Mouse (Mus musculus) adrenal gland, postnatal 36 days (tissue): Measurements from ENCODE around the gene Csnk1d. TPM values are rescaled to one million over a fixed set of nuclear protein-coding genes. Genes with fewer than 3 reads are reported as not detected.

Source experiments
- total RNA-seq, 2 experiments: library from RNA; stranded (reverse); gene quantifications; 2 replicates each; pipeline ENCODE4 v1.2.3; 2021

The Csnk1d gene
- total RNA-seq, 2 experiments from 2014 or later, result 126 to 127 TPM

Other genes starting within 250 kb of the Csnk1d start
- 10 to 100 TPM in 1 of 2 experiments, 1 to 10 TPM in 1; 6.0 to 13.1 TPM for gene Hmga1b, start 228.5 kb downstream of the Csnk1d start, total RNA-seq
- 10 to 100 TPM; 19.2 to 19.7 TPM for gene Rfng, start 207.1 kb downstream of the Csnk1d start, total RNA-seq
- gene Gps1, start 207.1 kb downstream of the Csnk1d start, total RNA-seq, result 100 to 1,000 TPM; 139 to 142 TPM
- gene Dus1l, start 194.9 kb downstream of the Csnk1d start, total RNA-seq, result 10 to 100 TPM; 57.2 to 59.6 TPM
- 1,000 to 10,000 TPM; 1,954 to 2,603 TPM for gene Fasn, start 166.8 kb downstream of the Csnk1d start, total RNA-seq
- 10 to 100 TPM; 10.6 to 22.0 TPM for gene Ccdc57, start 58.5 kb downstream of the Csnk1d start, total RNA-seq
- 1 to 10 TPM in 1 of 2 experiments, under 1 TPM in 1; 0.89 to 2.1 TPM for gene Slc16a3, start 42.9 kb downstream of the Csnk1d start, total RNA-seq
- gene Cd7, start 48.1 kb upstream of the Csnk1d start, total RNA-seq, result under 1 TPM; 0.30 to 0.53 TPM
- gene Sectm1b, start 72.2 kb upstream of the Csnk1d start, total RNA-seq, result not detected
- not detected for gene Sectm1a, start 89.9 kb upstream of the Csnk1d start, total RNA-seq
- not detected for gene Tex19.2, start 127.3 kb upstream of the Csnk1d start, total RNA-seq
- not detected for gene Tex19.1, start 154.8 kb upstream of the Csnk1d start, total RNA-seq
- not detected for gene Uts2r, start 168.9 kb upstream of the Csnk1d start, total RNA-seq
- gene Hexdc, start 213.1 kb upstream of the Csnk1d start, total RNA-seq, result 10 to 100 TPM in 1 of 2 experiments, 1 to 10 TPM in 1; 9.1 to 11.5 TPM
- 10 to 100 TPM; 22.6 to 30.5 TPM for gene Ogfod3, start 213.4 kb upstream of the Csnk1d start, total RNA-seq
- gene Cybc1, start 238.0 kb upstream of the Csnk1d start, total RNA-seq, result 10 to 100 TPM; 20.6 to 21.0 TPM
- gene Narf, start 245.9 kb upstream of the Csnk1d start, total RNA-seq, result 10 to 100 TPM; 18.7 to 27.3 TPM